Mouse (Mus musculus) CH12.LX (cell line): ENCODE measurements around the gene Sypl. TPM values are rescaled to one million over a fixed set of nuclear protein-coding genes. Genes with fewer than 3 reads are reported as not detected.

ENCODE experiments used
- DNase-seq: peaks from one replicate; pipeline ENCODE4 v3.0.0-alpha.2; 2013; ENCODE audit errors: extremely low read depth
- H3K27ac ChIP-seq: 2 replicates; pipeline ENCODE4 v1.5.1; 2012; ENCODE audit warnings: low read depth, mild to moderate bottlenecking, control low read depth, moderate library complexity; ENCODE audit not compliant: insufficient read depth
- H3K27me3 ChIP-seq: replicated peaks from 2 replicates; pipeline ENCODE3; 2012; ENCODE audit warnings: inconsistent platforms
- H3K36me3 ChIP-seq, 2 experiments: replicated peaks in 1 of 2; 2 replicates each; pipeline versions ENCODE3 to v1.6.1; 2012; ENCODE audit warnings: inconsistent platforms in 1 of 2, low read length in 1 of 2, mild to moderate bottlenecking in 1 of 2, mixed read lengths in 1 of 2, moderate library complexity in 1 of 2; ENCODE audit not compliant: control insufficient read depth in 1 of 2, insufficient read depth in 1 of 2
- H3K4me1 ChIP-seq, 2 experiments: 2 replicates each; pipeline ENCODE4 v1.6.1; 2012; ENCODE audit warnings: inconsistent platforms in 1 of 2, moderate library complexity in 1 of 2; ENCODE audit not compliant: insufficient read depth in 2 of 2, control insufficient read depth in 1 of 2
- H3K4me2 ChIP-seq: 2 replicates; pipeline ENCODE4 v1.6.1; 2012; ENCODE audit warnings: low read depth, mild to moderate bottlenecking, control low read depth; ENCODE audit not compliant: poor library complexity, insufficient read depth, severe bottlenecking
- H3K4me3 ChIP-seq, 3 experiments: fragments of 150-350 bp in 1 of 3; sonication (generic) in 1 of 3; replicated peaks in 1 of 3; 2 replicates each; pipeline versions ENCODE3 to v1.5.1; 2011 to 2012; ENCODE audit warnings: low read depth in 2 of 3, low read length in 2 of 3, mild to moderate bottlenecking in 2 of 3, moderate library complexity in 2 of 3, control low read depth in 1 of 3, improper control_type of control experiment in 1 of 3, inconsistent platforms in 1 of 3, mixed read lengths in 1 of 3; ENCODE audit not compliant: poor library complexity in 1 of 3
- H3K79me2 ChIP-seq: replicated peaks from 2 replicates; pipeline ENCODE4 v1.6.1; 2012; ENCODE audit warnings: mild to moderate bottlenecking, moderate library complexity; ENCODE audit not compliant: control insufficient read depth, poor library complexity, insufficient read depth, severe bottlenecking; ENCODE audit errors: extremely low read depth
- H3K9ac ChIP-seq: 2 replicates; pipeline ENCODE4 v1.6.1; 2012; ENCODE audit warnings: low read depth, mild to moderate bottlenecking, control low read depth, moderate library complexity; ENCODE audit not compliant: insufficient read depth
- H3K9me3 ChIP-seq: replicated peaks from 2 replicates; pipeline ENCODE3; 2012; ENCODE audit warnings: low read length, inconsistent platforms, mixed read lengths
- CHD1 ChIP-seq: IDR thresholded peaks from 2 replicates; pipeline ENCODE4 v1.6.1; 2012; ENCODE audit warnings: low read depth, low read length, improper control_type of control experiment, inconsistent platforms
- E2F4 ChIP-seq: IDR thresholded peaks from 2 replicates; pipeline ENCODE4 v1.6.1; 2011; ENCODE audit warnings: low read depth, low read length, improper control_type of control experiment; ENCODE audit not compliant: insufficient replicate concordance
- ELF1 ChIP-seq: IDR thresholded peaks from 2 replicates; pipeline ENCODE4 v1.6.1; 2014; ENCODE audit warnings: low read depth, mild to moderate bottlenecking, inconsistent platforms, low read length, improper control_type of control experiment
- GABPA ChIP-seq: IDR thresholded peaks from 2 replicates; pipeline ENCODE4 v1.6.1; 2012; ENCODE audit warnings: low read depth, low read length, improper control_type of control experiment, inconsistent platforms; ENCODE audit not compliant: insufficient replicate concordance
- HCFC1 ChIP-seq: IDR thresholded peaks from 2 replicates; pipeline ENCODE4 v1.6.1; 2012; ENCODE audit warnings: low read depth, mild to moderate bottlenecking, inconsistent platforms, low read length, improper control_type of control experiment
- JUN ChIP-seq: IDR thresholded peaks from 2 replicates; pipeline ENCODE4 v1.6.1; 2011; ENCODE audit warnings: low read depth, mild to moderate bottlenecking, low read length, improper control_type of control experiment, moderate library complexity; ENCODE audit not compliant: insufficient read depth
- MAFK ChIP-seq: IDR thresholded peaks from 2 replicates; pipeline ENCODE4 v1.6.1; 2011; ENCODE audit warnings: low read length, improper control_type of control experiment; ENCODE audit not compliant: insufficient replicate concordance
- MAX ChIP-seq: IDR thresholded peaks from 2 replicates; pipeline ENCODE4 v1.6.1; 2011; ENCODE audit warnings: low read length, improper control_type of control experiment
- MEF2A ChIP-seq: IDR thresholded peaks from 2 replicates; pipeline ENCODE4 v1.6.1; 2014; ENCODE audit warnings: low read depth, mild to moderate bottlenecking, inconsistent platforms, low read length, improper control_type of control experiment, borderline replicate concordance
- MXI1 ChIP-seq: IDR thresholded peaks from 2 replicates; pipeline ENCODE4 v1.6.1; 2011; ENCODE audit warnings: mild to moderate bottlenecking, low read depth, low read length, improper control_type of control experiment
- POLR2A ChIP-seq: IDR thresholded peaks from 2 replicates; pipeline ENCODE4 v1.6.1; 2011; ENCODE audit warnings: low read depth, mild to moderate bottlenecking, improper control_type of control experiment, low read length
- POLR2AphosphoS2 ChIP-seq: IDR thresholded peaks from 2 replicates; pipeline ENCODE4 v1.6.1; 2011; ENCODE audit warnings: low read depth, low read length, improper control_type of control experiment
- RAD21 ChIP-seq: IDR thresholded peaks from 2 replicates; pipeline ENCODE4 v1.6.1; 2011; ENCODE audit warnings: low read depth, mild to moderate bottlenecking, low read length, improper control_type of control experiment, moderate library complexity
- RCOR1 ChIP-seq: conservative IDR thresholded peaks from 2 replicates; pipeline ENCODE4 v1.6.1; 2012; ENCODE audit warnings: low read depth, mild to moderate bottlenecking, inconsistent platforms, low read length, improper control_type of control experiment
- SMC3 ChIP-seq: IDR thresholded peaks from 2 replicates; pipeline ENCODE4 v1.6.1; 2011; ENCODE audit warnings: low read depth, low read length, improper control_type of control experiment
- TCF12 ChIP-seq: IDR thresholded peaks from 2 replicates; pipeline ENCODE4 v1.6.1; 2014; ENCODE audit warnings: low read depth, mild to moderate bottlenecking, inconsistent platforms, low read length, improper control_type of control experiment
- UBTF ChIP-seq: IDR thresholded peaks from 2 replicates; pipeline ENCODE4 v1.6.1; 2012; ENCODE audit warnings: low read depth, mild to moderate bottlenecking, inconsistent platforms, low read length, improper control_type of control experiment, moderate library complexity
- ZKSCAN1 ChIP-seq: IDR thresholded peaks from 2 replicates; pipeline ENCODE4 v1.6.1; 2012; ENCODE audit warnings: low read depth, inconsistent platforms, low read length, improper control_type of control experiment, borderline replicate concordance
- ZMIZ1 ChIP-seq: IDR thresholded peaks from 2 replicates; pipeline ENCODE4 v1.6.1; 2012; ENCODE audit warnings: low read depth, mild to moderate bottlenecking, inconsistent platforms, low read length, improper control_type of control experiment
- ZNF384 ChIP-seq: IDR thresholded peaks from 2 replicates; pipeline ENCODE4 v1.6.1; 2012; ENCODE audit warnings: low read depth, low read length, improper control_type of control experiment, inconsistent platforms
- dilution Hi-C: fragments of 300-500 bp; cut with MboI; formaldehyde crosslinking; loops from 2 replicates; pipeline ENCODE4 v1.14.3; 2020; ENCODE audit warnings: low sequenced_read_pairs; ENCODE audit not compliant: extremely low pct_unique_long_range_greater_than_20kb, extremely low pct_ligation_motif_present
- in situ Hi-C: fragments of 300-500 bp; cut with MboI; formaldehyde crosslinking; loops from 3 replicates; pipeline ENCODE4 v1.14.3; 2019; ENCODE audit warnings: low sequenced_read_pairs, low pct_ligation_motif_present, low pct_unique_long_range_greater_than_20kb, mixed read lengths
- polyA plus RNA-seq: library from polyadenylated mRNA; unstranded; fragments of >175 nt; gene quantifications from 2 replicates; pipeline ENCODE4 v1.2.1, GENCODE M21; 2012; ENCODE audit warnings: low read depth; ENCODE audit not compliant: insufficient read length
- total RNA-seq, 2 experiments: library from RNA; depleted of rRNA; stranded (reverse); fragments of 300-350 nt in 1 of 2; fragments of >200 nt in 1 of 2; gene quantifications; 2 replicates each; pipeline ENCODE4 v1.2.3; 2012 to 2014

The Sypl gene
- total and polyA plus RNA-seq, 3 experiments, result 7.5 to 33.4 (median 25.8) TPM

DNA sequence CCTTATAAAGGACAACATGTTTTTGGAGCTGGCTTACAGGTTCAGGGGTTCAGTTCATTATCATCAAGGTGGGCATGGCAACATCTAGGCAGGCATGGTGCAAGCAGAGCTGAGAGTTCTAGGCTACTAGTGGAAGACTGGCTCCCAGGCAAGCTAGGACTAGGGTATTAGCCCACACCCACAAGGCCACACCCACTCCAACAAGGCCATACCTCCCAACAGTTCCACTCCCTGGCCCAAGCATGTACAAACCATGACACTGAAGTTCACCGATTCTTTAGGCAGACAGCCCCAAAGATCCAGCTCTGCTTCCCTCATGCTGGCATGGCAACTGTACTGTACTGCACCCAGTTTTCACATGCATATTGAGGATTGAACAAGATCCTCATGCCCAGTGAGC is 29.4 kb downstream of the Sypl start:
- no peak overlapping the region for H3K4me3 ChIP-seq
- H3K4me1 ChIP-seq, result peaks cover 0 to 11% of the 10 kb centered on the region in 2 experiments; a peak in 2 of 4 replicates
- dilution Hi-C loops, result no loop called here
- no peak overlapping the region for H3K9ac ChIP-seq
- no peak for TF ChIP-seq JUN
- TF ChIP-seq, all 38 proteins: peak for 0
- no peak for DNase-seq
- no peak overlapping the region for H3K27ac ChIP-seq
- peaks cover 0 to 3% of the 10 kb centered on the region in 2 experiments for H3K36me3 ChIP-seq
- H3K9me3 ChIP-seq, result peaks cover 12% of the 10 kb centered on the region
- no peaks in the 10 kb centered on the region for H3K79me2 ChIP-seq
- no peak overlapping the region for H3K4me2 ChIP-seq
- in situ Hi-C loops, result no loop called here
- H3K27me3 ChIP-seq, result no peaks in the 10 kb centered on the region

DNA sequence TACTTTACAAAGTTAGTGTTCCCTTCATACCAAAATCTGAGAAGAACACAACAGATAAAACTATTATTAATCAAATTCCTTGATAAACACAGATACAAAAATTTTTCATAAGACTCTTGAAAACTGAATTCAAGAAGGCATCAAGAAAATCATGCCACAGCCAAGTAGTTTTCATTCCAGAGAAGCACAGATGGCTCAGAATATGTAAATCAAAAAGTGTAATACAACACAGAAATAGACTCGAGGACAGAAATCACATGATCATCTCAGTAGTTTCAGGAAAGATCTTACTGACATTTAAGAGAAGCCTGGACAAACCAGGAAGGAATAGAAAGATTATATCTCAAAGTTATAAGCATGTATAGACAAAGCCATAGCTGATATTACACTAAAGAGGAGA is 32.6 kb downstream of the Sypl start:
- no peak for TF ChIP-seq CHD1
- no peak for TF ChIP-seq RAD21
- no peak for TF ChIP-seq HCFC1
- TF ChIP-seq UBTF, result no peak
- TF ChIP-seq MAX, result no peak
- no peak for TF ChIP-seq TCF12
- TF ChIP-seq GABPA, result no peak
- TF ChIP-seq E2F4, result no peak
- TF ChIP-seq SMC3, result no peak
- no peak for TF ChIP-seq POLR2A
- TF ChIP-seq ELF1, result no peak
- Histone ChIP-seq H3K27me3 (no peaks in the 10 kb centered on the region), H3K4me3 (no peak overlapping the region), H3K4me2 (no peak overlapping the region), H3K9ac (no peak overlapping the region), H3K4me1 (peaks cover 0 to 11% of the 10 kb centered on the region in 2 experiments; a peak in 2 of 4 replicates), H3K27ac (no peak overlapping the region), H3K36me3 (no peaks in the 10 kb centered on the region), H3K9me3 (peaks cover 12% of the 10 kb centered on the region), H3K79me2 (no peaks in the 10 kb centered on the region)
- peak; percentile 33 for DNase-seq
- dilution Hi-C loops (no loop called here), in situ Hi-C loops (no loop called here)

DNA sequence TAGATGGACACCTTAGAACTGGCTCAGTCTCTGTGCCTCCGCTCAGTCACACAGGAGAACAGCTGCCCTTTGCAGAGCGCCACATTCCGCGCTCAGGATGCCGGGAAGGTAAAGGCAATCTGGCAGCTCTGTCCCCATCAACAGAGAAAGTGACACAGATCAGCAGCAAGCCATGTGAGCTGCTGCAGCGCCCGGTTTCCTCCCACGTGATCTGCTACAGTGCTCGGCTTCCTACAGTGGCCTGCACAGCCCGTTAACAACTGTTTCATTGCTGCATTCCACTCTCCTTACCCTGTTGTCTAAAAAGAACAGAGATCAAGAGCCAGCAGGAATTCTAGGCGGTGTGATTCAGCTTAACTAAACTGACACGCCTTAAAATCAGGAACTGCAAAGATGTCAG is 36.0 kb downstream of the Sypl start:
- DNase-seq, result no peak
- no peak overlapping the region for H3K4me2 ChIP-seq
- no peak overlapping the region for H3K4me3 ChIP-seq
- TF ChIP-seq MEF2A (no peak), ZKSCAN1 (no peak), MXI1 (no peak), RCOR1 (no peak), POLR2AphosphoS2 (no peak), ZMIZ1 (no peak), MAX (no peak), ZNF384 (no peak), MAFK (no peak), UBTF (no peak), E2F4 (no peak)
- no peaks in the 10 kb centered on the region for H3K27me3 ChIP-seq
- H3K9me3 ChIP-seq, result peaks cover 5% of the 10 kb centered on the region
- in situ Hi-C loops, result no loop called here
- dilution Hi-C loops, result no loop called here
- no peak overlapping the region for H3K9ac ChIP-seq
- no peaks in the 10 kb centered on the region for H3K79me2 ChIP-seq
- H3K36me3 ChIP-seq, result no peaks in the 10 kb centered on the region
- peaks cover 2 to 37% of the 10 kb centered on the region in 2 experiments; a peak in 3 of 4 replicates for H3K4me1 ChIP-seq
- no peak overlapping the region for H3K27ac ChIP-seq
